Mouse (Mus musculus): ENCODE measurements around the gene Filip1l.
"Not testable (repeated sequence)": the region's sequence is repeated elsewhere in the genome, so short reads cannot be mapped to it uniquely, and the experiment has no call there.

Filip1l gene

DNA sequence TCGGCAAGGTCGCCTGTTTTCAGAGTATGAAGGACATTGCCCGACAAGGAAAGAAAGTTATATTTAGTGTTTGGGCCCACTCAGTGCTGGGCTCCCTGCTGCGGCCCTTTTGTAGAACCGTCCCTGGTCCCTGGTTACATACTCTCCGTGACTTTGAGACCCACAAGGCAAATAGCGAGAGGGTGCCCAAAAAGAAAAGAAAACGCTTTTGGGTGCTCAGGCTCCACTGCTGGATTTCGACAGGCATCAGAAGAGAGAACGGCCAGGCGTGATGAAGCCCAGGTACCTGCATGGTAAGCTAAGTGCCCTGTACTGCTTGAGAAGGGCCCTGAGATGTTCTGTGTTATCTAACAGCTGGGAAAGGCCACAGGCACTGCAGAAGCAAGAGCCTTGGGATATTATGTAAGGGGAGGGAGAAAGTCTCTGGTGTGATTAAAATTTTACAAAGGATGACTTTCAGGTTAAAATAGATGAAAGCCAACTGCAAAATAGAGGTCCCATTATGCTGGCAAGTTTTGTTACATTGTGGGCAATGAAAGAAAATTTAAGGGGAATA lies 351 bp downstream of the Filip1l start:
- no peak for DNase-seq (ENCODE audit: low spot score in 2 of 2)

DNA sequence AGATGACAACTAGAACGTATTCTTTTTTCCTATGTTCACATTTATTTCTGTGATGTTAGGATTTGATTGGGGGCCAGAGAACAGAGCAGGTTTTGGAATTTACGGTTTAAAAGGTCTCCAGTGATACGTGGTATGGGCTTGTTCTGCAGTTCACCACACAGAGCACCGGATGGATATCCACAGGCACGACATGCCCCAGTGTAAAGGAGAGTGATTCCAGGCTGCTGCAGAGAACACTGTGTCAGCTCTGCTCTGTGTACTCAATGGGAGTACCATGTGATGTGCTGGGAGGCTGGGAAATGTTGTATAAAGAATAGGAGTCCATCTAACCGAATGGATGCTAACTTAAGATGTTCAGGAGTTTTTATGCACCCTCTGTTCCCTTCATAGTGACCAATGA lies 1.0 kb downstream of the Filip1l start:
- DNase-seq (ENCODE audit: low spot score in 2 of 2), result no peak

DNA sequence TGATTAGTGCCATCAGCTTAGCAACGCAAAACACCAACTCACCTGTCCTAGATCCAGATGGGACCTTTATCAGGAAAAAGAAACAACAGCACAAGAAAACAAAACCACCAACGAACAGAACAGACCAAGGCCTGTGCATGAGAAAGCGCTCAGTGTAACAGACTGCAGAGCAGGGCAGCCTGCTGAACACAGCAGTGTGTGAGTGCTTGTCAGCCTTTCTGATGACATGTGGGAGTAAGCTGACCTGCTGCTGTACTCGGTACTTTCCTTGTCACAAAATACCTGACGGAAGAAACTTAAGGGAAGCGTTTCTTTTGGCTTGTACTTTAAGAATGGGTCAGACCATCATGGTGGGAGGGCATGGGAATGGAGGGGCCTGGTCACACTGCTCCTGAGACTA lies 3.6 kb downstream of the Filip1l start:
- no peak for DNase-seq (ENCODE audit: low spot score in 2 of 2)

DNA sequence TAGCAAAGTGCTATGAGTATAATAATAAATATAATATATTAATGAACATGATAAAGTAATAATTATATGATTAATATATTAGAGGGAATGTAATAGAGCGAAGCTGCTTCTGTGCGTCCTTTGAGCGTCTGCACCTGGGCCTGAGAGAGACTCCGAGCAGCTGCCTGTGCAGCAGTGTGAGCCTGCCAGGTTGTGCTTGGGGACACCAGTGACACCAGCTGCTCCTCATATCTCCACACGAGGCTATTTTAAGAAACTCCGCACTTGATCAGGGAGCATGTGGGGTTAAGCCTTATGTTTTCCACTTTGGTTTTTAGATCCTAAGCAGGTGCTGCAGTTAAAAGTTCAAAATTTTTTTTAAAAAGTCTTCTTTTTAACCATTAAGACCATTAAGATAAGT lies 4.1 kb downstream of the Filip1l start:
- no peak for DNase-seq (ENCODE audit: low spot score in 2 of 2)

DNA sequence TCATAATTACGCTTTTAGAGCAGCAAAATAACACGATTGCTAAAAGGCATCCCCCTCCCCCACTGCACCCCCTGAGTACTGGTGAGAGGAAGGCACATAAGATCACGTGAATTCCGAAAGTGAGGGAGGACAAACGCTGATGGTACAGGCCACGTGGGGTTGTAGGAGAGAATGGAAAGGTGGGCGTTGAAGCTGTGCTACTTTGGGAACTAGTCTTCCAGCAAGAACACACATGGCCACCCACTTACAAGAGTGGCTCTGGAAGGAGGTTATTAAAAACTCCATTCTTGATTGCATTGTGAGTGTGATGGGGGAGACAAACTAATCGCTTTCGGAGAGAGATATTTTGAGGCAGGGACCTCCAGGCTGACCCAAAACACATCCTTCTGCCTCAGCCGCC lies 6.4 kb downstream of the Filip1l start:
- DNase-seq (ENCODE audit: low spot score in 2 of 2), result peak; percentile 54 to 60

DNA sequence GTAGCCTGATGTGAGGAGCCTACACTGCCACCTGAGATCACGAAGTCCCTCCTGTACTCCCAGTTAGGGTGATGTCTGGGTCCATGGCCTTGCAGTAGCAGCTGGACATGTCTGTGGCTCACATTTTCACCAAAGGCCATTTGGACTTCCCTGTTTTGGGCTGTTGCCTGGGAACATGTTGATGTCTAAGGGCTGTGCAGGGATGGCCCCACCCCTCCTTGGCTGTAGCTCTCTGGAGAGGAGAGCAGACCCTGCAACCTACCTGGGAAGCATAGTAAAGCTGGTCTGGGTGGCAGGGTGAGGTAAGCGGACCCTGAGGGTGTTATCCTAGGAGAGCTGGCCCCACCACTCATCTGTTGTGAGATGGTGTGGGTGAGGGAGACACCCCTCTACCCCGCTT lies 7.9 kb downstream of the Filip1l start:
- DNase-seq (ENCODE audit: low spot score in 2 of 2), result no peak

DNA sequence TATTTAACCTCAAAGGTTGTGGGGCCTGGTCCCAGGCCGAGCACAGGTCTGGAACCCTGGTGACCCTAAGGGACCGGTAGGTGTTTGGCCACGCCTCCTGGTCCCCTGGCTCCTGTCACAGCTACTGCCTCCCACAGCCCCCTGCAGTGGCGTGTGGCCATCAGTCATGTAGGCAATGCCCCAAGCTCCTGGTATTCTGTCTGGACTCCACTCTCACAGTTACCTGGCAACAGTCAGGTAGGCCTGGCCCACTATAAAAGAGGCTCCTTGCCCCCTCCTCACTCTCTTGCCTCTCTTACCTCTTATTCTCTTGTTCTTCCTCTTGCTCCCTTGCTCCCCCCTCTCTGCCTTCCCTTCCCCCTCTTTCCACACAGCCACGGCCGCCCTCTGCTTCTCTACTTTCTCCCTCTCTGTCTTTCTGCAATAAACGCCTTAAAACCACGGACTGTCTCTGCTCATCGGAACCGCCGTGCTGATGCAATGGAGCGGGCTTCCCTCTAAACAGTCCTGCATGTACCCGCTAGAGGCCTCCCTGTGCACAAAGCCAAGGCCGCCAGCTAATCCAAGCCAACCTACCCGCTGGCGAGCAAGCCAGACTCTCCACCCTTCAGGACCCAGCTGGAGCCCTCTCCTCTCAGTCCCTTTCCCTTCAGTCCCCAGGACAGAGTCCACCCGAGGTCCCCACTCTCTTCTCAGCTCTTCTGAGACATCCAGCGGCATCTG lies 9.9 kb downstream of the Filip1l start:
- peak; percentile 51 to 53 for DNase-seq (ENCODE audit: low spot score in 2 of 2)

DNA sequence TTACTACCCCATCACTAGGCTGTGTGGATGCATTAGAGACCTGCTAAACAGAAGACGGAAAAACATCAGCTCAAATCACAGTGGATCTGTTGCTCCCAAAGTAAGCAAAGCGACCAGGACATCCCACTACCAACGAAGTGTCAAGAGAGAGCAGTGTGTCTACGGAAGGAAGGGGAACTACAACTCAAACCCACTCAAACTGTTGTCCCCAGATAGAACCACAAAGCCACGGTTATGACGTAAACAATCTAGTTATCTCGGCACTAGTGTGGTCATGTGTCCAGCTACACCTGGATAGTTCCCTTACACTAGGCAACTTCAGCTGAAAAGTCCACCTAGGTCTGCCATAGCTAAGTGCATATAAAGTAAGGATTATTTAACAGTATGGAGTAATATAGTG lies 11.6 kb downstream of the Filip1l start:
- no peak for DNase-seq (ENCODE audit: low spot score in 2 of 2)

DNA sequence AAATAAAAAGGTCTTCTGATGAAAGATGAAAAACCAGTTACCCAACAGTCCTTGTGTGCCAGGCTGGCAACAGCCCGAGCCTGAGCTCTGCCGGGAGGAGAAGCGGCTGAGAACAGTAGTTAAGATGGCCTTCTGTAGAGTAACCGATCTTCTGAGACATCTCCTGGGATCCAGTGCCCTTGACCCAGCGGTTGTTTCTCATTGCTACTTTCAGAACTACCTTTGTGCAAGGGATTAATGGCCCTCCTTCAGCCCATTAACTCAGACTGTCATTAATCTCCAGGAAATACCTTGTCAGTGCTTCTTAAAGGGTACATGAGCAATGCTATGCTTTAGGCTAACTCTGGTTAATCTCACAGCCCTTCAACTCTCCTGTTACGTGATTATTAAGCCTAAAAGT lies 13.2 kb downstream of the Filip1l start:
- no peak for DNase-seq (ENCODE audit: low spot score in 2 of 2)

DNA sequence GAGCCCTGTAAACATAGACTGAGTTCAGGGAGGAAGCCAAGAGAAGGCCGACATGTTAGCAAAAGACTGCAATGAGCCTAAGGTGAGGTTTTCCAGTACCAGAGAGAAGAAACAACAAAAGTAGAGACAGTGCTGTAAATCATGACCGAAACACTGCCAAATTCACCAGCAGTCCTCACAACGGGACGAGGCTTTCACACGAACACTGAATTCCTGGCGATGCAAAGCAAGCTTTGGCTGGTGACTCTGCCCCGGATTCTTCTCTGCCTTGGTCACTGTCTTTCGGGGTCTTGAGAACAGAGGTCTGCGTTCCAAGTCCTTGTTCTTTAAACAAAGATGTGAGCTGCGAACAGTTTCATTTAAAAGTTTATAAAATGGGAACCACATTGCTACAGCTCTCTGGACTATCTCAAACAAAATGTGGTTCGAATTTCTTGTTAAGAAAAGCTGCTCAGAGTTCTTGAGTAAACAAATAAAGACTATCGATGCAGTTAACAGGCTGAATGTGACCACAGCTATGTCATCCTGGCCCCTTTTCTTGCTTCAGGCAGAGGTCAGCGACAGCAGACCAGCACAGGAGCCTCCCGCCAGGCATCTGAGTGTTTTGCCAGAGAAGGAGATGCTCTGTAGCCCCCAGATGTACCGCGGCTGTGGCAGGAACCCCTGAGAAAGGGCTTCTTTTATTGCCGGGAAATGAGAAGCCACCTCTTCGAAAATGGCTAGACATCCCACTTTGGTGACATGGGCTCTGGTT lies 14.2 kb downstream of the Filip1l start:
- no peak for DNase-seq (ENCODE audit: low spot score in 2 of 2)

DNA sequence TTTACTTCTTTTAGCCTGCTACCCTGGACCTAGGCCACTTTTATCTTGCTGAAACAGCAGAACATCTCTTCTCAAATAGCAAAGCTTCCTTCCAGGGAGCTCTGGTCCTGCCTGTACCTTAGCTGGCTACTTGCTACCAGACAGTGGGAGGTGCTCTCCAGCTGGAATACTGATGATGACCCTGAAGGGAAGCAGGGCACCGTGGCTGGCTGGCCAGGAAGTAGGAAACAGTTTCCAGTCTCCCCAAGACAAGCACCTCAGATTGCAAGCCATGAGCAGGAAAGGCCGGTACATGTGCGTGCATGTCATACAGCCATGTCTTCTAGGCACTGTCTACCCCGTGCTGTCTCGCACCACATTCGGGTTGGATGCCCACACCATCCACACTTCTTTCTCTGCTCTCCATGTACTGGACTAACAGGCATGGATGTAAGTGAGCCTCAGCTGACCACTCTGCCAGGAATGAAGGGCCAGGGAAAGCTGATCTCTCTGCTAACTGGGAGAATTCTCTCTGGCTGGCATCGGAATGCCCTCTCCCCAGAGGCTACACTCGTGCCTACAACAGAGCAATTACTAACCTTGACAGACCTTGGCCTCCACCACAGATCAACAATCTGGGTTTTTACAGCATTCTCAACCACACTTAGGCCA lies 17.1 kb downstream of the Filip1l start:
- no peak for DNase-seq (ENCODE audit: low spot score in 2 of 2)

DNA sequence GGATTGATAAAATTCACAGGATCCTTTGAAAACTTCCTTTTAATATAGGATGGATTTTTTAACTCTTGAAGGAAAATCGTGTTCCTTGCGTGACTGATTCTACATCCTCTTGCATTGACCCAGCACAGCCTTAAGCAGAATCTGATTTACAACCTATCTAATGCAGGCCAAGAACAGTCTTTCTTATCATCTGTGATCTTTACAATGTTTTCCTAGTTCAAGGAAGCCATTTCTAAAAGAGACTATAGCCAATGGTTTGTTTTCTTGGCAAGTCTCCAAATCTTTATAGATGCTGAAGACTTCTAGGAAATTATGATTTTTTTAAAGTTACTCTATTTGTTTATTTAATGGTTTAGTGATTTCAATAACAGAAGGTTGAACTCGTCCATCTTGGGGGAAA lies 19.3 kb downstream of the Filip1l start:
- no peak for DNase-seq (ENCODE audit: low spot score in 2 of 2)

DNA sequence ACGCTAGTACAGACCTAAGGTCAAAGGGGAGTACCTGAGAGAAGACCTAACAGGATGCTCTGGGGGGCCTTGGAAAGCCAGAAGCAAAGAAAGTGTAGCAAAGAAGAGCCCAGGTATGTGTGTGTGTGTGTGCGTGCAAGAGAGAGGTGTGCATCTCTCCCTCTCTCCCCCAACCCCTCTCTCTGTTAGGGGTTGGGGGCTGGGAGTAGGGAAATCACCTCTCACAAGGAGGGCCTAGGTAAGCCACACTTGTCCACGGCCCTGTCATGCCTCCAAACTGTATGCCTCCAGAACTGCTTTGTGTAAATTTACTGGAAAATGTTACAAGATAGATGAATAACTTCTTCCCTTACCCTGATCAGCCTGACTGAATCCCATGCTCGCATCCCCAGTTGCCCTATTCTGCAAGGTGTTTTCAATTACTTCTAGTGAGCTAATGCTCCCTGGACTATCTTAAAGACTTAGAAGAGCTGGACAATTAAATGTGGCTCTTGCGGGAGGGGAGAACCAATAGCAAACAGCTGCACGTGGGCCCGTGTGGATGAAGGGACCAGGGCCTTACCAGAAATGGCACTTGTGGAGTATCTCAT lies 22.4 kb downstream of the Filip1l start:
- DNase-seq (ENCODE audit: low spot score in 2 of 2), result no peak

DNA sequence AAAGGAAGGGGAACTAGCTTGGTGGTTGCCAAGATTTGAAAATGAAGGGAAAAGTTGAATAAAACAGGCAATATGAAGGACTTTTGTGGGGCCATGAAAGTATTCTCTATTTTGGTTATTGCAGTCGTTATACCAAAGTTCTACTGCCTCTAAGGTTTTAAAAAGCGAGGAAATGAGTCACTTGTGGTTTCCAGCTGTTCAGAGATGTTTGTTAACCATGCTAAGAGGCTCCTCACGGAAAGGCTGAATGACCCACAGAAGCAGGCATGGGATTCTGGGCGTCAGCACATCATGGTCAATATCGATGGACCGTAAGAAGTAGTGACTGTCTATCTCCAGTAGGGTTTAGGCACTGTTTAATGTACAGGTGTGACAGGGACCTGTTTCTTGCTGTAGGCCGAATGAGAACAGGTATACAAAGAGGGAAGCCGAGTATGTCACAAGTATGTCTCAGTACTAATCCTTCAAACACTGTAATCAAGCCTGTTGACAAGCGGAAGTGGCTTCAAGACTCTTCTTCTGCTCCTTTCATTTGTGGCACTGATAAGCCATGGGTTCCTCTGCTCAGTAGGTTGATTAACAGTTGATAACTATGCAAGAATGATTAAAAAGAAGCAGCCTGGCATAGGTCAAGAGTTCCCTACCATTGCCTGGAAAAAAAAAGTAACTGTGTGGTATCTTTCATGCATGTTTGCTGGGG lies 25.9 kb downstream of the Filip1l start:
- DNase-seq (ENCODE audit: low spot score in 2 of 2), result no peak

DNA sequence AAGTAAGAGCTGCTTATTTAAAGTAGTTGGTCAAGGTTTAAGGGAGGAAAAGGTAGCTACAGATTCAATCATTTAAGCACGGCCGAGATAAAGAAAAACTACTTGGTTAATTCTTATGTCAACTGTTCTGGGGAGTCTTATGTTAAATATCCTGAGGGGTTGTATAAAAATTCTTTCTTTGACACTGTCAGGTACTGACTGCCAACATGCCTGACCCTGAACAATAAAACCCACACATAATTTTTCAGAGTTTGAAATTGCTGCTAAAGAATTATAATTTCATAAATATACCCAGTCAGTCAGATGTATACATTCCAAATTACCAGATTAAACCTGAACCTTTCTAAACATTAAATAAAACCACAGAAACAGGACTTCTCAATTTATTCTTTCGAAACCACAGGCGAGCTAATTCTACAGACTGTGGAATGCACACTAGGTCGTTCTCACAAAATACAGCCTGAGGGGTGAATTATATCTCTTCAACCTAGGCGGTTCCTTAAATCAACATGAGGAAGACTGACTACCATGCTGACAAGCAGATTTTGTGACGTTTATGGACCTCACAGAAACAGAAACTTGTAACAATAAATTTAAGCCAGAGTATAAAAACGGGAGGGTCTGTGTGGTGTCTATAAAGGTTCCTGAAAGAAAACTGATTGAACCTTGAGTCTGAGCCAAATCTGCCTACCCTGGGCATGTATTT lies 30.5 kb downstream of the Filip1l start:
- no peak for DNase-seq (ENCODE audit: low spot score in 2 of 2)

DNA sequence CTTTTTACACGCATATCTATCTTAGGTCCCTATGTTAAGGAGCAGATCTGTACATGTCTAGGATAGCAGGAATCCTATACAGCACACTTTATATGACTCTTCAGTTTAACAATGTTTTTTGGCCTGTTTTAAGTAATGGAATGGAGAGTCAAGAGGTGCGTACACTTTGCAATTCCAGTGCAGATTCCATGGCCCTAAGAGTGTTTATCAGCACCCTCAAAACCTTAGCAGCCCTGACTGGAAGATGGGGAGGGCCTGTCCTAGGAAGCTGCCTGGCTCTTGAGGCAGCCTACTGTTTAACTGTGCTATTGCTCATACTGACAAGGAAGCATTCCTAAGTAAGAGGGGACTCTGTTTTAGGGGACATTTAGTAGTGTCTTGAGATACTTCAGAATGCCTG lies 31.4 kb downstream of the Filip1l start:
- DNase-seq (ENCODE audit: low spot score in 2 of 2), result no peak

DNA sequence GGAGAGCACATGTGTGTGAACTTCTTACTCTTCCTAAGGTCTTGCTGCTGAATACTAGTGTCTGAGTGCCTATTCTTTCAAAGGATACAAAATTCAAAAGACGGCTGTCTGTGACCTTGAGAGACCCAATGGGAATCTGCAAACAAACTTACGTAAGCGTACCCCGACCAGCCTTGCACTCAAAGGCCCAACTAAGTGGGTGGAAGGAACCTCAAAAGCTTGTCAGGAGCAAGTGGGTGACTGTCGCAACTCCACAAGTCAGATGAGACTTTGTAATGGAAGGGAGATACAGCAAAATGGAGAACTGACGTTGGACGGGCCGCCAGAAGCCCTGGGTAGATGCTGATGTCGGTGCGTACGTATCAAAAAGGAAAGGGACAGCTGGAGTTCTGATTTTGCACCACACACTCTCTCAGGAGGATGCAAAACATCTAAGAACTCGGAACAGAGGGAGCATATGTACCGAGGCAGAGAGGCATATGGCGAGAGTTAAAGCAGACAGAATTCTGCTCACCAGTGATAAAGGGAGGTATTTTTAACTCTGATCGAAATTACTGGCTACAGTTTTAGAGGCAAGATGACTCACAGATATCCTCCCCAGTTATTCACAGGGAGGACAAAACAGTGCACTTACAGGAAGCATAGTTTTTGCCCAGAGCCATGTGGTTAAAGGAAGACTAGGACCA lies 36.8 kb downstream of the Filip1l start:
- DNase-seq (ENCODE audit: low spot score in 2 of 2), result peak; percentile 72 to 78

DNA sequence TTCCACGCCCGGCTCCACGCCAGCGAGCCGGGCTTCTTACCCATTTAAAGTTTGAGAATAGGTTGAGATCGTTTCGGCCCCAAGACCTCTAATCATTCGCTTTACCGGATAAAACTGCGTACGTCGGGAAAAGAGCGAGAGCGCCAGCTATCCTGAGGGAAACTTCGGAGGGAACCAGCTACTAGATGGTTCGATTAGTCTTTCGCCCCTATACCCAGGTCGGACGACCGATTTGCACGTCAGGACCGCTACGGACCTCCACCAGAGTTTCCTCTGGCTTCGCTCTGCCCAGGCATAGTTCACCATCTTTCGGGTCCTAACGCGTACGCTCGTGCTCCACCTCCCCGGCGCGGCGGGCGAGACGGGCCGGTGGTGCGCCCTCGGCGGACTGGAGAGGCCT lies 38.3 kb downstream of the Filip1l start:
- not testable (repeated sequence) for DNase-seq (ENCODE audit: low spot score in 2 of 2)

DNA sequence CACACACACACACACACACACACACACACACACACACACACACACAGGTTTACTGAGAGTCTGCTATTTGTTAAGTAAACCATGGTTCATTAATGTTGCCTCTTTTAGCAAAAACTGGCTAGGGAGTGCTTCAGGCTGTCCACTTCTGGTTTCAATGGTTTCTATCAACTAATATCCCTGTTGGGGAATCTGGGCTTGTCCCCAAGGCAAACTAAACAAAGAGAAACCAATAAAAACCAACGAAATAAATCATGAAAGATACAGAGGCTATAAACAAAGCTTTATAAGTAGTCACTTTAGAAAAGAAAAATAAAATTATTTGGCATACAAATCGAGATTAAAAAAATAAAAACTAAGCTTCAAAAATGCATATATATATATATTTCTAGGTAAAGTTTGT lies 39.6 kb downstream of the Filip1l start:
- no peak for DNase-seq (ENCODE audit: low spot score in 2 of 2)

DNA sequence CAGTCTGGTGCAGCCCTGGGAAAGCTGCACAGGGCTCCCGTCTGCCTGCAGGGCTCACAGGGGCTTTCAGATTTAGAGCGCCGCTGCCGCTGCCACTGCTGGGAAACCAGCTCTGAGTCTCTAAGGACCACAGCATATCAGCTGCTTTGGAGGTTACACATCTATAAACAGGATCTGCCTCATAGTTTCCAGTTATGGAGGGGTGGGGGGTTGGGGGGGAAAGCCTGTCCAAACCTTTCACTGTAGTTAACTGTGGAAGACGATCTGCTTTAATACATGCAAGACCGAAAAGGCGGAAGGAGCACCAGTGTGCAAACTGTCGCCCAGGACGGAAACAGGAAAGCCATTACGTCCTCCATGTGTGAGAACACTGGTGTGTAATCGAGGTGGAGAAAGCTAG lies 40.3 kb downstream of the Filip1l start:
- DNase-seq (ENCODE audit: low spot score in 2 of 2), result peak in 1 of 2 experiments; percentile 18

Measured in right cerebral cortex, adult 2 months (tissue).